Mouse (Mus musculus) stomach, postnatal 0 days (tissue): Measurements from ENCODE around the gene Slc44a4. TPM values are rescaled to one million over a fixed set of nuclear protein-coding genes. Genes with fewer than 3 reads are reported as not detected.
"Not testable (repeated sequence)": the region's sequence is repeated elsewhere in the genome, so short reads cannot be mapped to it uniquely, and the experiment has no call there.

Source experiments
- ATAC-seq: fragments of 200-750 bp; cut with Nextera tagmentation; 2 replicates; pipeline ENCODE4 v1.8.0; 2017; ENCODE audit not compliant: low FRiP score, low TSS enrichment
- DNase-seq: peaks from one replicate; pipeline ENCODE4 v3.0.0-alpha.2; 2016; ENCODE audit warnings: low spot score
- H3K27ac ChIP-seq: fragments of 300-500 bp; sonication (generic); replicated peaks from 2 replicates; pipeline ENCODE4 v1.5.1; 2014; ENCODE audit warnings: mild to moderate bottlenecking, control low read depth
- H3K27me3 ChIP-seq: fragments of 300-500 bp; sonication (generic); 2 replicates; pipeline ENCODE4 v1.6.1; 2014; ENCODE audit warnings: low read length; ENCODE audit not compliant: control insufficient read depth, insufficient read depth
- H3K36me3 ChIP-seq: fragments of 300-500 bp; sonication (generic); 2 replicates; pipeline ENCODE4 v1.6.1; 2014; ENCODE audit warnings: low read length, mixed read lengths; ENCODE audit not compliant: control insufficient read depth, insufficient read depth
- H3K4me1 ChIP-seq: fragments of 300-500 bp; sonication (generic); replicated peaks from 2 replicates; pipeline ENCODE4 v1.6.1; 2014; ENCODE audit warnings: antibody characterized with exemption; ENCODE audit not compliant: control insufficient read depth, insufficient read depth
- H3K4me2 ChIP-seq: fragments of 300-500 bp; sonication (generic); replicated peaks from 2 replicates; pipeline ENCODE4 v1.6.1; 2014; ENCODE audit warnings: low read depth, mild to moderate bottlenecking, control low read depth, moderate library complexity
- H3K4me3 ChIP-seq: fragments of 300-500 bp; sonication (generic); 2 replicates; pipeline ENCODE4 v1.5.1; 2014; ENCODE audit warnings: low read depth, low read length, control low read depth
- H3K9ac ChIP-seq: fragments of 300-500 bp; sonication (generic); 2 replicates; pipeline ENCODE4 v1.6.1; 2014; ENCODE audit warnings: mild to moderate bottlenecking, low read length, control low read depth, mixed read lengths
- H3K9me3 ChIP-seq: fragments of 300-500 bp; sonication (generic); 2 replicates; pipeline ENCODE4 v1.6.1; 2016; ENCODE audit warnings: low read length; ENCODE audit not compliant: control insufficient read depth
- CTCF ChIP-seq: IDR thresholded peaks from 2 replicates; pipeline ENCODE4 v1.5.1; 2016; ENCODE audit warnings: antibody characterized with exemption, low read depth, mild to moderate bottlenecking, moderate library complexity
- EP300 ChIP-seq: optimal IDR thresholded peaks from 2 replicates; pipeline ENCODE3; 2016; ENCODE audit warnings: antibody characterized with exemption
- WGBS: fragments of 180-500 bp; shearing (Covaris S2); extraction: QIAGEN DNeasy Blood & Tissue Kit; methylation state at CpG from one replicate; pipeline ENCODE4 v1.1.7; 2014; 5-methylcytosine and 5-hydroxymethylcytosine counted together
- polyA plus RNA-seq: library from polyadenylated mRNA; unstranded; fragments of >200 nt; fragmentation: Nextera tagmentation; extraction: Ambion mirVana; gene quantifications from 2 replicates; pipeline ENCODE4 v1.2.1, GENCODE M21; 2015

Slc44a4 gene
- polyA plus RNA-seq, 1 experiment from 2014 or later: 31.2 TPM

GRCm38 (mm10) chr17:34958734-34959129 lies 44.5 kb downstream of the Slc44a4 start:
- H3K27me3 ChIP-seq, H3K36me3 ChIP-seq, DNase-seq, H3K9ac ChIP-seq, H3K27ac ChIP-seq, H3K4me1 ChIP-seq, H3K9me3 ChIP-seq: not testable (repeated sequence)
- Histone ChIP-seq H3K4me2 (peak overlapping the region; percentile 40), H3K4me3 (peak overlapping the region; percentile 30)
- WGBS: 0% methylated on average over 19 of the region's 47 CpGs
- peak; percentile 42 for ATAC-seq

GRCm38 (mm10) chr17:34959130-34959778 lies 45.0 kb downstream of the Slc44a4 start, which contains the start of gene Hspa1b:
Hspa1b (minus strand) TSS chr17:34959238.
- DNase-seq: peak; percentile 79
- H3K9ac ChIP-seq: peak within 1 kb of the TSS; percentile 68
- ATAC-seq: peak; percentile 93
- H3K4me3 ChIP-seq: peak within 1 kb of the TSS; percentile 51
- H3K27ac ChIP-seq: peak within 1 kb of the TSS; percentile 98
- WGBS: under 1% methylated on average over 26 of the region's 32 CpGs
- not testable (repeated sequence) for H3K36me3 ChIP-seq, H3K27me3 ChIP-seq, H3K4me1 ChIP-seq, H3K9me3 ChIP-seq
- H3K4me2 ChIP-seq: peak within 1 kb of the TSS; percentile 68

- Histone ChIP-seq H3K4me1 (no peaks in the 10 kb centered on the region), H3K36me3 (no peaks in the 10 kb centered on the region), H3K27ac (peak overlapping the region; percentile 98), H3K4me3 (peak overlapping the region; percentile 51), H3K27me3 (no peaks in the 10 kb centered on the region), H3K9me3 (no peaks in the 10 kb centered on the region), H3K4me2 (peak overlapping the region; percentile 68), H3K9ac (peak overlapping the region; percentile 68)
- 0 out of 2 replicates have a peak, but pooled peaks have one; percentile 21 for ATAC-seq
- no peak for TF ChIP-seq CTCF
- no peak for TF ChIP-seq EP300
- 8% methylated on average over 12 of the region's 12 CpGs for WGBS
- DNase-seq: peak; percentile 49
These were observed 45.7 kb downstream of the Slc44a4 start for GRCm38 (mm10) chr17:34959881-34960515.

- Histone ChIP-seq H3K4me3 (no peak overlapping the region), H3K4me2 (no peak overlapping the region), H3K4me1 (0 out of 2 replicates have a peak, but pooled peaks cover 3% of the 10 kb centered on the region), H3K9me3 (no peaks in the 10 kb centered on the region), H3K36me3 (no peaks in the 10 kb centered on the region), H3K27me3 (no peaks in the 10 kb centered on the region), H3K9ac (no peak overlapping the region), H3K27ac (peak overlapping the region; percentile 98)
- ATAC-seq (no peak), DNase-seq (no peak)
- TF ChIP-seq CTCF (no peak), EP300 (peak; percentile 79)
These were observed 46.6 kb downstream of the Slc44a4 start for GRCm38 (mm10) chr17:34960702-34961493.

DNA sequence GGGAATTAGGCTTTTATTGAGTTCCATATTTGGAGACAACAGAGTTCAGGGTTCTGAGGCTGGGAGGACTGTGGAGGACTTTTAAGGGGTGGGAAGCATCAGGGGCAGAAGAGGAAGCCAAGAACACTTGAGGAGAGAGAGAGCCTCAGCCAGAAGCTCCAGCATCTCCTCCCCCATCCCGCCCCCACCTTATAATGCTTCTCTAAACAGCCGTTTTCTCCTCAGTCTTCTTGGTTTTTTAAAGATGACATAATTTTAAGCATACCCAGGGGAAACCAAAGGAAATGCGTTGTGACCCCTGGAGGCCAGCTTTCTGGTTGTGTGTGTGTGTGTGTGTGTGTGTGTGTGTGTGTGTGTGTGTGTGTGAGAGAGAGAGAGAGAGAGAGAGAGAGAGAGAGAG lies 47.9 kb downstream of the Slc44a4 start:
- Histone ChIP-seq H3K9ac (no peak overlapping the region), H3K9me3 (no peaks in the 10 kb centered on the region), H3K36me3 (no peaks in the 10 kb centered on the region), H3K27ac (peak overlapping the region; percentile 88), H3K27me3 (no peaks in the 10 kb centered on the region), H3K4me1 (0 out of 2 replicates have a peak, but pooled peaks cover 3% of the 10 kb centered on the region), H3K4me2 (no peak overlapping the region), H3K4me3 (no peak overlapping the region)
- TF ChIP-seq EP300 (no peak), CTCF (no peak)
- no peak for DNase-seq
- no peak for ATAC-seq
- 22% methylated on average over 3 of the region's 3 CpGs for WGBS

DNA sequence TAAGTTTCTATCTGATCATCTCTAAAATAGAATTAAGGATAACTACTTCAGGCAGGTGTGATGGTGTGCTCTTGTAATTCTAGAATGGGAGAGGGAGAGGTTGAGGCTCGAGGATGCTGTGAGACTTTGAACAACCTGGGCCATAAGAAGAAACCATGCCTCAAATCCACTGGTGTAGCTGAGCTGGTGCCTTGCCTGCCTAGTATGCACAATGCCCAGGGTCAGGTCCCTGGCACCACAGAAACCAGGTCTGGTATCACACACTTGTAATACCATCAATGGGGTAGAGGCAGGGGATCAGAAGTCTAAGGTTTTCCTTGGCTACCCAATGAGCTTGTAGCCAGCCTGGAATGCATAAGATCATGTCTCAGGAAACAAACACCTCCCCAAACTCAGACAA lies 48.6 kb downstream of the Slc44a4 start:
- DNase-seq (no peak), ATAC-seq (no peak)
- H3K4me2 ChIP-seq: no peak overlapping the region
- 0 out of 2 replicates have a peak, but pooled peaks cover 3% of the 10 kb centered on the region for H3K4me1 ChIP-seq
- H3K27ac ChIP-seq: peak overlapping the region; percentile 67
- no peaks in the 10 kb centered on the region for H3K36me3 ChIP-seq
- no peaks in the 10 kb centered on the region for H3K9me3 ChIP-seq
- TF ChIP-seq EP300 (no peak), CTCF (no peak)
- H3K27me3 ChIP-seq: no peaks in the 10 kb centered on the region
- 61% methylated on average over 1 of the region's 1 CpGs for WGBS
- H3K9ac ChIP-seq: no peak overlapping the region
- H3K4me3 ChIP-seq: no peak overlapping the region
